Mouse (Mus musculus) MEL (cell line): Measurements from ENCODE around the gene Irs2. TPM values are rescaled to one million over a fixed set of nuclear protein-coding genes. Genes with fewer than 3 reads are reported as not detected.

Experiments
- DNase-seq: peaks from one replicate; pipeline ENCODE4 v3.0.0; 2011; ENCODE audit warnings: low read depth, low spot score
- H3K27ac ChIP-seq: 2 replicates; pipeline ENCODE4 v1.5.1; 2012; ENCODE audit warnings: low read depth, mild to moderate bottlenecking, control low read depth, low read length, moderate library complexity; ENCODE audit not compliant: control insufficient read depth
- H3K27me3 ChIP-seq, 2 experiments: fragments of 150-350 bp in 1 of 2; sonication (generic) in 1 of 2; 2 replicates each; pipeline ENCODE4 v1.6.1; 2012; ENCODE audit warnings: low read length in 2 of 2, mild to moderate bottlenecking in 2 of 2, improper control_type of control experiment in 1 of 2, moderate library complexity in 1 of 2; ENCODE audit not compliant: insufficient read depth in 2 of 2, control insufficient read depth in 1 of 2
- H3K36me3 ChIP-seq, 2 experiments: 2 replicates each; pipeline ENCODE4 v1.6.1; 2012 to 2014; ENCODE audit warnings: low read length in 2 of 2, improper control_type of control experiment in 1 of 2, inconsistent platforms in 1 of 2, mild to moderate bottlenecking in 1 of 2; ENCODE audit not compliant: insufficient read depth in 2 of 2, control insufficient read depth in 1 of 2
- H3K4me1 ChIP-seq, 2 experiments: fragments of 150-350 bp in 1 of 2; sonication (generic) in 1 of 2; 2 replicates each; pipeline ENCODE4 v1.6.1; 2012; ENCODE audit warnings: low read length in 2 of 2, improper control_type of control experiment in 1 of 2, mild to moderate bottlenecking in 1 of 2; ENCODE audit not compliant: insufficient read depth in 2 of 2, control insufficient read depth in 1 of 2
- H3K4me3 ChIP-seq, 2 experiments: fragments of 150-350 bp in 1 of 2; sonication (generic) in 1 of 2; 2 replicates each; pipeline ENCODE4 v1.5.1; 2012; ENCODE audit warnings: low read depth in 2 of 2, low read length in 2 of 2, mild to moderate bottlenecking in 2 of 2, moderate library complexity in 2 of 2, control low read depth in 1 of 2, improper control_type of control experiment in 1 of 2; ENCODE audit not compliant: control insufficient read depth in 1 of 2, insufficient read depth in 1 of 2
- H3K79me2 ChIP-seq: 2 replicates; pipeline ENCODE4 v1.6.1; 2012; ENCODE audit warnings: mild to moderate bottlenecking, low read length, moderate library complexity; ENCODE audit not compliant: control insufficient read depth, poor library complexity, insufficient read depth
- H3K9ac ChIP-seq: 2 replicates; pipeline ENCODE4 v1.6.1; 2012; ENCODE audit warnings: low read depth, mild to moderate bottlenecking, control low read depth, low read length, moderate library complexity; ENCODE audit not compliant: control insufficient read depth, poor library complexity, severe bottlenecking
- H3K9me3 ChIP-seq: fragments of 150-350 bp; sonication (generic); replicated peaks from 2 replicates; pipeline ENCODE4 v1.6.1; 2012; ENCODE audit warnings: mild to moderate bottlenecking, low read length, improper control_type of control experiment, moderate library complexity; ENCODE audit not compliant: insufficient read depth
- BHLHE40 ChIP-seq: IDR thresholded peaks from 2 replicates; pipeline ENCODE4 v1.6.1; 2012; ENCODE audit warnings: low read depth, mild to moderate bottlenecking, inconsistent platforms, low read length, improper control_type of control experiment, borderline replicate concordance
- ELF1 ChIP-seq: IDR thresholded peaks from 2 replicates; pipeline ENCODE4 v1.6.1; 2014; ENCODE audit warnings: low read depth, mild to moderate bottlenecking, inconsistent platforms, low read length, improper control_type of control experiment, moderate library complexity
- EP300 ChIP-seq, 2 experiments: IDR thresholded peaks; 2 replicates each; pipeline ENCODE4 v1.6.1; 2011; ENCODE audit warnings: improper control_type of control experiment in 2 of 2, low read length in 2 of 2, low read depth in 1 of 2, mild to moderate bottlenecking in 1 of 2
- ETS1 ChIP-seq: IDR thresholded peaks from 2 replicates; pipeline ENCODE4 v1.6.1; 2012; ENCODE audit warnings: low read depth, mild to moderate bottlenecking, inconsistent platforms, low read length, improper control_type of control experiment, moderate library complexity
- GABPA ChIP-seq: IDR thresholded peaks from 2 replicates; pipeline ENCODE4 v1.6.1; 2012; ENCODE audit warnings: low read depth, mild to moderate bottlenecking, inconsistent platforms, low read length, improper control_type of control experiment, moderate library complexity
- KAT2A ChIP-seq: conservative IDR thresholded peaks from 2 replicates; pipeline ENCODE4 v1.6.1; 2012; ENCODE audit warnings: low read depth, low read length, improper control_type of control experiment, inconsistent platforms
- MAFK ChIP-seq: IDR thresholded peaks from 2 replicates; pipeline ENCODE4 v1.6.1; 2011; ENCODE audit warnings: low read depth, mild to moderate bottlenecking, low read length, improper control_type of control experiment, borderline replicate concordance
- MAX ChIP-seq: IDR thresholded peaks from 2 replicates; pipeline ENCODE4 v1.6.1; 2011; ENCODE audit warnings: low read length, improper control_type of control experiment
- MAZ ChIP-seq: IDR thresholded peaks from 2 replicates; pipeline ENCODE4 v1.6.1; 2012; ENCODE audit warnings: low read depth, mild to moderate bottlenecking, inconsistent platforms, low read length, improper control_type of control experiment
- NRF1 ChIP-seq: IDR thresholded peaks from 2 replicates; pipeline ENCODE4 v1.6.1; 2014; ENCODE audit warnings: low read depth, mild to moderate bottlenecking, inconsistent platforms, low read length, improper control_type of control experiment, moderate library complexity; ENCODE audit not compliant: poor library complexity, insufficient read depth, severe bottlenecking
- POLR2AphosphoS2 ChIP-seq: IDR thresholded peaks from 2 replicates; pipeline ENCODE4 v1.6.1; 2011; ENCODE audit warnings: low read length, improper control_type of control experiment
- POLR2AphosphoS5 ChIP-seq: IDR thresholded peaks from 2 replicates; pipeline ENCODE4 v1.6.1; 2012; ENCODE audit warnings: low read depth, borderline replicate concordance, mild to moderate bottlenecking, inconsistent platforms, low read length, moderate library complexity, mixed read lengths
- RAD21 ChIP-seq: IDR thresholded peaks from 2 replicates; pipeline ENCODE4 v1.6.1; 2011; ENCODE audit warnings: mild to moderate bottlenecking, low read depth, low read length, improper control_type of control experiment
- RCOR1 ChIP-seq: IDR thresholded peaks from 2 replicates; pipeline ENCODE4 v1.6.1; 2012; ENCODE audit warnings: low read depth, mild to moderate bottlenecking, inconsistent platforms, low read length, improper control_type of control experiment
- SIN3A ChIP-seq: IDR thresholded peaks from 2 replicates; pipeline ENCODE4 v1.6.1; 2012; ENCODE audit warnings: low read length, improper control_type of control experiment, inconsistent platforms
- SMC3 ChIP-seq: IDR thresholded peaks from 2 replicates; pipeline ENCODE4 v1.6.1; 2011; ENCODE audit warnings: low read depth, low read length, improper control_type of control experiment
- TBP ChIP-seq: IDR thresholded peaks from 2 replicates; pipeline ENCODE4 v1.8.0; 2011; ENCODE audit warnings: low read depth, low read length, improper control_type of control experiment
- UBTF ChIP-seq: IDR thresholded peaks from 2 replicates; pipeline ENCODE4 v1.6.1; 2012; ENCODE audit warnings: low read depth, mild to moderate bottlenecking, inconsistent platforms, low read length, improper control_type of control experiment, moderate library complexity, borderline replicate concordance; ENCODE audit not compliant: insufficient read depth
- ZKSCAN1 ChIP-seq: IDR thresholded peaks from 2 replicates; pipeline ENCODE4 v1.6.1; 2012; ENCODE audit warnings: low read depth, mild to moderate bottlenecking, inconsistent platforms, low read length, improper control_type of control experiment, moderate library complexity
- ZMIZ1 ChIP-seq: IDR thresholded peaks from 2 replicates; pipeline ENCODE4 v1.6.1; 2012; ENCODE audit warnings: low read depth, mild to moderate bottlenecking, inconsistent platforms, low read length, improper control_type of control experiment, moderate library complexity
- polyA plus RNA-seq, 2 experiments: library from polyadenylated mRNA; stranded (reverse) in 1 of 2; unstranded in 1 of 2; fragments of >175 nt in 1 of 2; fragments of >200 nt in 1 of 2; gene quantifications; 2 replicates each; pipeline versions ENCODE4 v1.2.1 to v1.2.4; 2012; ENCODE audit warnings: low replicate concordance in 2 of 2, low read depth in 1 of 2; ENCODE audit not compliant: insufficient read length in 2 of 2, insufficient read depth in 1 of 2, missing spikeins in 1 of 2
- total RNA-seq: library from RNA; depleted of rRNA; stranded (reverse); fragments of 300-350 nt; gene quantifications from 2 replicates; pipeline ENCODE4 v1.2.3, GENCODE M21; 2012

Gene Irs2
- total and polyA plus RNA-seq, 3 experiments, result 16.4 to 23.1 TPM; not detected in 1

- peaks cover 0 to 3% of the 10 kb centered on the region in 2 experiments; a peak in 1 of 4 replicates for H3K27me3 ChIP-seq
- TF ChIP-seq EP300 (IDR thresholded peaks at IDR 0.05; ENCODE audit: low read depth in 1 of 2, low read length in 2 of 2) (no peak), RCOR1 (no peak), TBP (no peak), ZMIZ1 (no peak), RAD21 (no peak), NRF1 (no peak), SIN3A (no peak), ETS1 (no peak), POLR2AphosphoS2 (no peak), BHLHE40 (no peak), MAZ (no peak), POLR2AphosphoS5 (no peak), UBTF (no peak)
- TF ChIP-seq, all 39 proteins: peak for 0
- H3K9me3 ChIP-seq, result no peaks in the 10 kb centered on the region
- no peak overlapping the region for H3K4me3 ChIP-seq
- peaks cover 0 to 7% of the 10 kb centered on the region in 2 experiments; a peak in 2 of 4 replicates for H3K36me3 ChIP-seq
- no peak for DNase-seq
- no peak overlapping the region; the same call in 1 of the 2 replicates for H3K9ac ChIP-seq
- no peaks in the 10 kb centered on the region for H3K79me2 ChIP-seq
- peaks cover 2 to 8% of the 10 kb centered on the region in 2 experiments; a peak in 3 of 4 replicates for H3K4me1 ChIP-seq
- no peak overlapping the region for H3K27ac ChIP-seq
Observed at GRCm38 (mm10) chr8:10970496-10971456, 37.5 kb downstream of the Irs2 start.

- no peak overlapping the region for H3K4me3 ChIP-seq
- H3K9me3 ChIP-seq, result no peaks in the 10 kb centered on the region
- TF ChIP-seq MAFK (no peak), MAX (no peak), RCOR1 (no peak), RAD21 (no peak), ELF1 (no peak), SMC3 (no peak), BHLHE40 (no peak), GABPA (no peak), EP300 (IDR thresholded peaks at IDR 0.05; ENCODE audit: low read depth in 1 of 2, low read length in 2 of 2) (no peak), ZKSCAN1 (no peak), ZMIZ1 (no peak), ETS1 (no peak), UBTF (no peak), KAT2A (no peak)
- H3K79me2 ChIP-seq, result no peaks in the 10 kb centered on the region
- no peak overlapping the region for H3K27ac ChIP-seq
- DNase-seq, result no peak
- peaks cover 0 to 7% of the 10 kb centered on the region in 2 experiments; a peak in 2 of 4 replicates for H3K36me3 ChIP-seq
- H3K27me3 ChIP-seq, result peaks cover 0 to 4% of the 10 kb centered on the region in 2 experiments; a peak in 2 of 4 replicates
- peaks cover 2 to 8% of the 10 kb centered on the region in 2 experiments; a peak in 3 of 4 replicates for H3K4me1 ChIP-seq
- no peak overlapping the region for H3K9ac ChIP-seq
Observed at GRCm38 (mm10) chr8:10968687-10969086, 39.6 kb downstream of the Irs2 start.
